Mouse (Mus musculus) urinary bladder, postnatal 10 days (tissue): ENCODE data around the gene Lef1.

Experiments
- DNase-seq: peaks from one replicate; pipeline ENCODE4 v3.0.0; 2022; ENCODE audit warnings: low spot score

Lef1 gene

DNA sequence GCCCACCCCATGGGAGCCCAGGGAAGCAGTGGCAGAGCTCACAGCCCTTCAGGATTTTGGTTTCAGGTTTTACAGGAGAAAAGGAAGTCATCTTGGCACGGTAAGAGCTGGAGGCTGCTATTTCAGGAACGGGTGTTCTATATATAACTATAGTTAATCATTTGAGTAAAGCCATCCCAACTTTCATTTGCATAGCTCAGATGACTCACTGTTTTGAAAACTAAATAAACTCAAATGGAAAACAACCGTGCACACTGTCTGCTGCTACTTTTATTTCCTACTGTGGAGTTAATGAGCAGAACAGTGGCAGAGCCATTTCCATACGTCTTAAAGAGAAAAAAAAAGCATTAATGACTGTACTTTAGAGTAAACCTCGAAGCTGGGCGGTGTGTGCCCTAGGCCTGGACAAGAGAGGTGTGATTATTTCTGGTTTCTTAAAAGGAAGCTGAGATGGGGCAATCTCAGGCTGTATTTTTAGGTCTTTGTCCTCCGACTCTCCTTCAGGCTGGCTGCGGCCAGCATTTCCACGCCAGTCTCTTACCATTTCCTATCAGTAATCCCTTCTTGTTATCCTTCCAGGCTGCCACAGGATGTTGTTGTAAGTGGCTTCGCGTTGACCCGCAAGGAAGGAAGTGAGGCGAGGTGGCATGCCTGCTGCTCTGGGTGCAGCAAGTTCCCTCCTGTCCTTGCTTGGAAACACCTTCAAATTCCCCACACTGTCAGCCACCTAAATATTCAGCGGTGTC lies 29.2 kb downstream of the Lef1 start:
- no peak for DNase-seq

DNA sequence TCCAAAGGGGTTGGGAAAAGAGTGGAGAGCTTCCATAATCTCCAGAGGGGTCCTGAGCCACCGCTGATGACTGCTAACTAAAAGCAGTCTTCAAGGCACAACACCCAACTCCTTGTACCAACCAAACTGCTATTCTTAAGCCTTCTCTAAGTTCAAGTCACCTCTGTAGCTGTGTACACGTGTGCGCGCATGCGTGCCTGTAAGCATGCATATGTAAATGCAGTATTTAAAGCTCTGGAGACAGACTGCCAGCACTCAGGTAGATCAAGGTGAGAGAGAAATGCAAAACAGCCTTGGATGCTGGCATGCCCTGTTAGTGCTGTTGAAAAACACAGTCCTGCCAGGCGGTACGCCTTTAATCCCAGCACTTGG lies 29.8 kb downstream of the Lef1 start:
- DNase-seq, result no peak

DNA sequence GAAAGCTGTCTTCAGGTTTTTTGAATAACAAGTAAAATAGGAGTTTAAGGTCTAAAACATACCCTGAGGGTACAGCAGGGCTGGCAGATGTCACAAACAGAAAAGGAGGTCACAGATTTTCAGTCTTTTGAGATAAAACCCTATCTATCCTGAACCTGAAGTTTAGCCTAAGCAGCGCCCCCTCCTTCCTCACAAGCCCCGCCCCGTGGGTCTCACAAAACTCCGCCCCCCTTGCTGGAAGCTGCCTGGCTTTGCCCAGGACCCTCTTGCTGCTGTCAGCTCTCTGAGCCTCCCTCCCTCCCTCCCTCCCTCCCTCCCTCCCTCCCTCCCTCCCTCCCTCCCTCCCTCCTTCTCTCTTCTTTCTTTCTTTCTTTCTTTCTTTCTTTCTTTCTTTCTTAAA lies 31.3 kb downstream of the Lef1 start:
- DNase-seq, result no peak

DNA sequence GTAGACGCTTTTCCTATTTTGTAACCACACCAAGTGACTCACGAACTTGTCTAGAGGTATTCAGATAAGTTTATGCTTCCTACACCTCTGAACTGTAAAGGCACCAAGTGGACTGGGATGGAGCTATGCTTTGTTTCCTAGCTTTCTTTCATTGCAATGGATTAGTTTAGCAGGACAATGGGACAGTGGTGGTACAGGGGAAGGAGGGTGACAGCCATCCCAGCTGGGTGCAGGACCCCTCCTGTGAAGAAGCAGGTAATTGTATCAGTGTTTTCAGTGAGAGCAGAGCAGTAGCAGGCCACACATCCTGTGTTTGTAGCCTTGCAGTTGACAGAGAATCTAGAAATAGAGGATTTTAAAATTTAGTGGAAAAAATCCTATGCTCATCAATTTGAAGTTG lies 34.0 kb downstream of the Lef1 start:
- DNase-seq, result no peak

DNA sequence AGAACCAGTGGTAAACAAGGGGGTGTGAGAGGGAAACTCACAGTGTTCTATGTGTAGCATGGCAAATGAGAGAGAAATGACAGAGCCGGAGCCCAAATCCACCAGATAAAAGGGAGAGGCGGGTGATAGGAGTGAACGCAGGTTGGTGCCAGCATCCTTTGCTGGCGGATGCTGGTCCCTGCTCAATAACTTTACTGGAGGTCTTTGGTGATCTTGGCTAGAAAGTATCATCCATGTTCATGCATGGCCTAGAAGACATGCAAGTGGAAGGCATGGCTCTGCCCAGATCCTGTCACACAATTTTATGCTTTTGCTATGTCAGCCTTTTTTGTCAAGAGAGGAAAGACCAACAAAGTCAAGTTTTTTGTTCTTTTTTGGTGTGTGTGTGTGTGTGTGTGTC lies 42.6 kb downstream of the Lef1 start:
- DNase-seq, result no peak

DNA sequence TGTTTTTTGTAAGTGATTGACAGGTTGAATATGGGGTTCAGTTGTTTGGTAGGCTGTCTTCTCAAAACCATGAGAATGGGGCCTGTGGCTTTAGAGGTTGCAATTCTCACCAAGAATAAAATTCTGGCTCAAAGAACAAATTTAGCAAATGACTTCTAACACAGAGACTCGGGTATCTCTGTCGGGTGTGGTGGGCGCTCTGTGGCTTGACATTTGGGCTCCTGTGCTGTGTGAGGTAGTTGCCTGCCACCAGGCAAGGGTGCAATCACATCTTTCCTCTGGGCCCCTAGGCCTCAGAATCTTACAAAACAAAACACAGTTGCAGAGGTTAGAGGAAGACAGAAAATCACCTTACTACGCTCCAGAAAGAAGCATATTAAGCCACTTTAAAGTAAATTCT lies 43.6 kb downstream of the Lef1 start:
- no peak for DNase-seq

DNA sequence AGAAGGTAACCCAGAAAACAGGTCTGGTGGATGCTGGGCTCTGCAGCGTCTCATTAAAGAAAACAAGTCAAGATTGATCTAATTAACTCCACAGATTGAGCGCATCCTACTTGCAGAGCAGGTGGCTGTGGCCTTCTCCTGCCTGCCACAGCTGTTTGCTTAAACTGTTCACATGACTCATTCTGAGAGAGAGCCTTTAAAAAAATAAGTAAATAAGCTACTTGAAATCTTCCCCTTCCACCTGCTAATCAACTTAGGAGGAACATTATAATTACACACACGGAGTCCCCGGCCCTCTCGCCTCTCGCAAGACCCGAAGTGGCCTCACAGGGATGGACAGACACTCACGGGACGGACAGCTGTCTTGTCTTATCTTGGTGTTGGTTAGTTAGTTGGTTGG lies 44.3 kb downstream of the Lef1 start:
- no peak for DNase-seq

DNA sequence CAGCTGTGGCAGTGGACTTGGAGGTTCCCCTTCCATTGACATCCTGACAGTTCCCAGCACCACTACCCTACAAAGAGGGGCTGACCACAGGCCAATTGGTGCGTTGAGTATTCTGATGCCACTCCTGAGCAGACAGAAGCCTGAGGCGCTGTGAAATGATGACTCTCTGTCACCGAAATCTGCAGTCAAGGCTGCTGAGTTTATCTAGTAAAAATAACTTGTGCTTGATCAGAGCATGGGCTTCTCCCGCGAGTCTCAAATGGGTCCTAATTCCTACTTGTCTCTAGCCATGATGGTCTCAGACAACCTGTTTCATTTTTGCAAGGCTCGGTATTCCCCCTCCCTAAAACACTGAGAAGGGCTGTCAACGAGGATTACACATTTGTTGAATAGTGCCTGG lies 44.8 kb downstream of the Lef1 start:
- no peak for DNase-seq

DNA sequence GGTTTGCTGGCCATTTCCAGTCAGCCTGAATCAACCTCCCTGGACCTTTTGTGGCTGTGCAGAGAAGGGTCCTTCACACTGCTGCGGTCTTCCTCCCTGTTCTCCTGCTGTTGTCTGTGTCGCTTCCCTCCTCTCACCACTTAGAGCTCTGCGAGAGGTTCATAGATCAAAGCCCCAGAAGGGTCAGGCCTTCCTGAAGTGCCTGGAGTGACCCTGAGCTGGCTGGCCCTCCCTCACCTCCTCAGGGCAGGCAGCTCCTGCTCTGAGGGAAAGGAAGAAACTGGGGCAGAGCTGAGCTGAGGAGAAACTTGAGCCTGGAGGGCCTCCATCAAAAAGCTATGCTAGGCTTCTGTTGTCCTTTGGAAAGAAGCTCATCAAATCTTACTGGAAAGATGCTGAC lies 45.4 kb downstream of the Lef1 start:
- DNase-seq, result no peak

DNA sequence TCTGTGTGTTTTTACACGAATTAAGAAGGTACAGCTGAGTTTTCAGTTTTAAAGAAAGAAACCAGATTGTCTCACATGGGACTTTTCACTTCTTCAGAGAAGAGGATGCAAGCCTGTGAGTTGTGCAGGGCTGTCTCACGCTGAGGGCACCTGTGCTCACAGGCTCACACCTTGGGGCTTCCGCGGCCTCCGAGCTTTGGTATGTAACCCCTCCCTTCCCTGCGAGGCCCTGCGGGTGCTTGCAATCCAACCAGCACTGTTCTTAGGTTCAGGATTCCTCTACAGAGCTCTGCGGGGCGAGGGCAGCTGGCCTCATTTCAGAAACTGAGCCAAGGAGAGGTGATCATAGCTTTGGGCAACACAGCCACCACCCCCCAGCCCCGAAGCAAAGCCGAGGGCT lies 46.1 kb downstream of the Lef1 start:
- no peak for DNase-seq

DNA sequence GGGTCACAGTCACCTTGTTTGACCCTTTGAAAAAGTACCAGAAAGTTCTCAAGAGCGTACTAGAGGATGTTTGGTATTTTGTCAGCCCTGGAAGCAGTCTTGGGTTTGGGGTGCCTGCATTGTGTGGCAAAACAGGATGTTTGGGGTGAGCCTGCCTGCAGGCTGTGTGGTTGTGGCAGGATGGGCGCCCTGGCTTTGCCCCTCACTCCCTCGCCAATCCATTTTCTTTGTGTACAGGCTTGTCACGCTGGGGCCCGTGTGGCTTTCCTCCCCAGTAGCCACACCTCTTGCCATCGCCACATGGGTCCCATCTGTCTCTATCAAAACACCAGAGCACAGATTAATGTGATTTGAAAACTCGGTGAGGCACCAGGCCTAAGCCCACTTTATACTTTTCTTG lies 47.2 kb downstream of the Lef1 start:
- no peak for DNase-seq

DNA sequence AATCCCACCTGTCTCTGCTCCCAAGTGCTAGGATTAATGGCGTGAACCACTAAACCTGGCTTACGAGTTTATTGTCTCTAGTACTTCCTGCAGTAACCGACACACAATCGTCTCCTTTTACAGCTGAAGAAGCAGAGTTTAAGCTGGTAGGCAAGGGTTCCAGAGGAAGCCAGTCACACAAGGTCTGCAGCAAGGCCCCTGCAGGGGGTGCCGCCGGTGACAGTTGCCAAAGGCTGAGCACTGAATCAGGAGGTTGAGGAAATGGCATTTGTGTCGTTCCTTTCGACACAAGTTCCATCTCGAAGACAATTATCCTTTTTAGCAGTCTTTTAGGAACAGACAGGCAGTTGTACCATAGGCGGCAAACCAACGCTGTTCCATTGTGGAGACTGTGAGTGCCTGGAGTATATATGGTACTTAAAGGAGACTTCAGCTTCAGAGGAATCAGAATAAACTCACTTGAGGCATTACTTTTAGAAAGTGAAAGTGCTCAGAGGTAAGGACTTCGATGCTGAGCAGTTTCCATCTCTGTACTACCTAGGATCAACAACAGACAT lies 49.0 kb downstream of the Lef1 start:
- no peak for DNase-seq

DNA sequence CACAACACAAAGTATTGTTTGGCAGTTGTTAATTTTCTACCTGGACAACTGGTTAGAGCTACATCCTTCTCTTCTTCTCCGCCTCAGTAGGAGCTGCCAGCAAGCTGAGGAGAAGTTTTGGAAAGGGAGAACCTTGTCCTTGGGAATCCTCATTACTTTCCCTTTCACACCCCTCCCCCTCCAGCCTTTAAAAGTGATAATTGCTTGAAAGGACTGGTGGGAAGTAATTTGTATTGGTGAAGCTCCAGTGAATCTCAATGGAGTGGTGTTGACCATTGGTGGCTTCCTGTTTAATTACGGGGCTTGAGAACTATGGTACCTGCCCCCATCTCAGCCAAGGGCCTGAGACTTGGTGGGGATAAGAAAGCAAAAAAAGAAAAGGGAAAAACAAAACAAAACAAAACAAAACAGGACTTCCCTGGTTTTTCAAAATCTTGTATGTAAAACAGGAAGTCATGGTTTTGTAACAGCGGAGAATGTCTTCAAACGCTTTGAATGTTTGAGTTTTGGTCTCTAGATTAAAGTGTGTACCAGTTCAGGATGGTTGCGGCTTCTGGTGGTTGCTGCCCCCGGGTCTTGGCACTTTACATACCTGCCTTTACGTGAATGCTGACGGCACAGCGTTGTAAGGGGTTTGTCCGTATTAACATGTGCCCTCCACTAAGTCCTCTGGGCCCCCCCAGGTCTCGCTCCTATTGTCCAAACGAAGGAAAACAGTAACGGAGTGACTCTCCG lies 49.8 kb downstream of the Lef1 start:
- DNase-seq, result no peak

DNA sequence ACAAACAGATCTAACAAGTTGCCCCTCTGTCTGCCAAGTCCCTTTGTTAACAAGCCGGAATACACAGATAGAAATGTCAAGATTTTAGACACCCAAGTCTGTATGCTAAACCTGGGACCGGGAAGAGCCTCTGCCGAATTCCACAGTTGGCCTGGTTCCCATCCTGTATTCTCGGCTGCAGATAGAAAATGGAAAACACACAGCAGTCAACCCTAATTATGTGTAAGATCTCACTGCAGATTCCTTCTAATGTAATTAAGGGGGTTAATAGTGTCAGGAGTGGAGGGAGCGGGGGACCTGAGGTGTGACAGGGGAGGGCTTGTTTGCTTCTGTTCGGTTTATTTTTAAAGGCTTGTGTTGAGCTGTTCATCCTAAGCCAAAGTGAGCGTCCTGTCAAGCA lies 50.6 kb downstream of the Lef1 start:
- no peak for DNase-seq

DNA sequence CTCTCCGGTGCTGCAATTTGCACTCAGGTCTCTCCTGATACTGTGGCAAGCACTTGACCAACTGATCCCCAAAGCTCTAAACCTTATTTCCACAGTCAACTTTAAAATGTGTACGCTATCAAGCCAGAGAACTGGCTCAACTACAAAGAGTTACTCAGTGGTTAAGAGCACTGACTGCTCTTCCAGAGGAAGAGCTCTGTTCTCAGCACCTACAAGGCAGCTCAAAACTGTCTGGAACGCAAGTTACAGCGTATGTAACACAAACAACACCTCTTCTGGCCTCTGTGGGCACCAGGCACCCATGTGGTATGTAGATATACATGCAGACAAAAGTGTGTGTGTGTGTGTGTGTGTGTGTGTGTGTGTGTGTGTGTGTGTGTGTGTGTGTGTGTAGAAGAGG lies 57.5 kb downstream of the Lef1 start:
- DNase-seq, result no peak

DNA sequence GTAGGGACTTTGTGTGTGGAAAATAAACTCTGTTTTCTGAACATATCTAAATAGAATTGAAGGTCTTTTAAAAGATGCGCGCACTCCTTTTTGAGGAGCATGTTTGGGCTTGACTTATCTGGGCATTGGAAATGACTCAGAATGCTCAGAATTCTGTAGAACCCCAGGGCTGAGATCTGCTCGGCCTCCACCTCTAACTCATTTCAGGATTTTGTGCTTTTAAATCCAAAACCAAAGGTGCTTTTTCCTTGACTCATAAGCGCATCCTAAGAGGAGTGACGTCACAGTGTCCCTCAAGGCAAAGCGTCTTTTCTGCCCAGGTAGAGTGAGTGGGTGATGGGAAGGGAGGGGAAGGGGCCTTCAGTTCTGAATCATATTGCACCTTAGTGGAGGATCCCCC lies 58.9 kb downstream of the Lef1 start:
- no peak for DNase-seq

DNA sequence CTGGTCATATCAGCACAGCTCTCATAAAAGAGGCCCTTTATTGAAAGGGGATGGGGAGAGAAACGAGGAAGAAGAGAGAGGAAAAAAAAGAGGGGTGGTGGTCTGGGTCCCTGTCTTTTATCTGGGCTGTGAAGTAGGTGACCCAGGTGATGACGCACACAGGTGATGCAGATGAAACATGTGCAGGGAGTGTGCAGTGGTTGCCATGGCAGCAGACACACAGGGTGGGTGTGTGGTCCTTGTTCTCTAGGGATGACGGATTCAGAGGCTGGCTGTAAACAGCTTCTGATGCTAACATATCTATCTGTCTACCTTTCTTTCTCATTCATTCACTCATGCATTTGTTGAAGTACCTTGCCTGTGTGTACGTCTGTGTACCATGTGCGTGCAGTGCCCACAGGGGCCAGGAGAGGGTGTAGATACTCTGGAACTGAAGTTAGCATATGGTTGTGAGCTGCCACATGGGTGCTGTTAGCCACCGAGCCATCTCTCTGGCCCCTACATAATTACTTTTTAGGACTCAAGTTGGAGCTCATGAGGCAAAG lies 59.9 kb downstream of the Lef1 start:
- no peak for DNase-seq

DNA sequence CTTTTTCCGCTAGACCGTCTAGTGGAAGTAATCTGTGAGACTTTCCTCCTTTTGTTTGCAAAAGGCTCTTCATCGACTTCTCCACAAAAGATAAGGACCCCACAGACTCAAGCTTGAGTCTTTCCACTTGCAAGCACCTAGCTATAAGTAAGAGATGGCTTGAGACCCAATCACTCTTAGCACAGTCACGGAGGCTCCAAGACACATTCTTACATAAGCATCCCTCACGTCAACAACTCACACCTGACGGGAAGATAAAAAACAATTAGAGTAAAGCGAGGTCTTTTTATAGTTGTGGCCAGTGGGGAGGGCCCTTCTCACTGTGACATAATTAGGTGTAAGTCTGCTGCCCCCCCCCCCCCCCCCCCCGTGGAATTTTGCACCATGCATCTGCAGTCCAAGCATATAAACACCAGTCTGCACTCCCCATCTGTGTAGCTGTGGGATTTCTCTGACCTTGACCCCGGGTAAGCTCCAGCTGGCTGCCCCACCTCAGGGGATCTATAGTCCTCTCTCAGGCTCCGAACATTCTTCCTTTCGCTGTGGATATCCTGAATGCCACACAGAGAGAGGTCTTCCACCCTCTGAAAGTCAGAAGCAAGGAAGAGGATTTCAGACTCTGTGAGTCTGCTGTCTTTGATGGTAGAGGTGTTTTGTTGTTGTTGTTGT lies 61.2 kb downstream of the Lef1 start:
- DNase-seq, result no peak

DNA sequence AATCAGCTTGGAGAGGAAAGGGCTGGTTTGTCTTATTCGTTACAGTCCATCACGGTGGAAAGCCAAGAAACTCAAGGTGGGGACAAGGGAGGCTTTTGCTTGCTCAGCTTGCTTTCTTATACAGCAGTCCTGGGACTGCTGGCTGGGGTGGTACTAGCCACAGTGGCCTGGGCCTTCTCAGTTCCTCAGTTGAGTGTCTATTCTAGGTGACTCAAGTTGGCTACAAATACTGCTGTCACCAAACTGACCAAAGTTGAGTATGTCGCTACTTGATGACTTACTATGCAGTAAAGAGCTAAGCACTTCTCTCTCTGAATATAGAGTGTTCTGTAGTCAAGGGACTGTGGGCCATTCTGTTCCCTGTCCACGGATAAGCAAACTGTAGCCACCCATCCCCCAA lies 62.0 kb downstream of the Lef1 start:
- no peak for DNase-seq

DNA sequence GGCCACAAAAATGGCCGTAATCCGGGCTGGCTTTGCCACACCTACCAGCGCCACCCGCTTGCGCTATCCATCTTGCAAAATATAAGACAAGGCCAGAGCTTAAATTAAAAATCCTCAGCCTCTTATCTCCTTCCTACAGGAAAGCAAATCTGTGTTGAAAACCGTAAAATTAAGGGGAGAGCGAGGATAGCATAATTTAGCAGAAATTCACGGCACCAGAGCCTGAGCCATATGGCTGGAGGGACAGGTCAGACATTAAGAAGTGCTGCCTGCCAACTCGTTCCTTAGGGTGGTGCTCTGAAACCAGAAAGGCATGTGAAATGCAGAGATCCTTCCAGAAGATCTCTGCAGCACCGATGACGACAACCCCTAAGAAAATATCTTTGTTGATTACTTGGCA lies 70.7 kb downstream of the Lef1 start:
- no peak for DNase-seq

DNA sequence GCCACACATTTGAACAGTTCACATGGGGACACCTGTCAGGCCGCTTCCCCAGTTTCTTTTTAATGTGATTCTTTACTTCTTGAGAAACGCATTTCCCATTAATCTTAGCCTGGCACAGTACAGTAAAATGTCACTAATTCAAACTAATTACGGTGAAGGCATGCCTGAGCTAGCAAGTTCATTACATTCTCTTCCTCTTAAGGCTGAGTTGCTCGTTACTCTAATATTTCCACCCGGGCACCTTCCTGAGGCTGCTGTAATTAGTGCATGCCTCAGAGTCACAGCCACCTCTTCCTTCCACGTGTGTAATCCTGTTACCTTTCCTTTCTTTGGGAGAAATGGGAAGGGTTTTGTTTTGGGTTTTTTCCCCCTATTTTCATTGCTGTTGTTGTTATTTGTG lies 71.9 kb downstream of the Lef1 start:
- no peak for DNase-seq

DNA sequence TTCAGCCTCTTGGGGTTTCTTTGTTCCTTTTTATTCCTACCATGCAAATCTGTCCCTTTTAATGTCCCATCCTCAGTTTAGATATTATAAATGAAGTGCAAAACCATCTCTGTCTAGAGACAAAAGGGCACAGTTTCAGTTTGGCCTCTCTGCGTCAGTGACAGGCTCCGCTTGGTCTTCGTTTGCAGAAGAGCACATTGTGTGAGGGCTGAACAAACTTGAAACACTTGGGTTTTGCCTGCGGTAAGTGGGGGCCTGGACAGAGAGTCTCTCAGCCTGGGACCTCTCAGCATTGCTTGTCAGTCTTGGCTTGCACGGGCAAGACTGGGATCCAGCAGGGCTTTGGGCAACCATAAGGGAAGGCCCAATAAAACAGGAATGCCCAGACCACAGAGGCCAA lies 75.9 kb downstream of the Lef1 start:
- DNase-seq, result no peak

DNA sequence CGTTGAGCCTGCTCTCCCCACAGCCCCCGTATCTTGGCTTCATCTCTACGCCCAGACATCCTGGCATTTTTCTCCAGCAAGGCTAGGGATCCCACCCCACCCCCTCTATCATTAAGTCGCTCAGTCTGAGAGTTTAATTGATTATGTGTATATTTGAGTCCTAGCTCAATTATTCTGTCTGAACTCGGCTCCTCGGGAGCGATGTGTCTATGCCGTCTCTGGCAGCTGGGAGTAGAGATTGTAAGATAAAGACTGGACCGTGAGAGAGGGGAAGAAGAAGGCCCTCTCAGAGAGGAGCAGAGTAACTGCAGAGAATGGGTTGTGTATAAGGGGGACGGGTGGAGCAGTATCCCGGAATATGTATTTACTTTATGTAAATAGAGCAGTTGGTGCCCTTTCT lies 80.0 kb downstream of the Lef1 start:
- DNase-seq, result no peak
